Mouse (Mus musculus) small intestine, adult 2 months (tissue): ENCODE results near the gene Appl2. TPM values are rescaled to one million over a fixed set of nuclear protein-coding genes. Genes with fewer than 3 reads are reported as not detected.

Experiments used
- H3K27ac ChIP-seq: fragments of 200-500 bp; 2 replicates; pipeline ENCODE4 v1.5.1; 2012; ENCODE audit warnings: low read depth, low read length, control low read depth, inconsistent platforms; ENCODE audit not compliant: insufficient read depth
- H3K27me3 ChIP-seq: fragments of 200-500 bp; 2 replicates; pipeline ENCODE4 v1.6.1; 2012; ENCODE audit warnings: mild to moderate bottlenecking, moderate library complexity, low read length, inconsistent platforms; ENCODE audit not compliant: control insufficient read depth, insufficient read depth
- H3K36me3 ChIP-seq: fragments of 200-500 bp; 2 replicates; pipeline ENCODE4 v1.6.1; 2012; ENCODE audit warnings: mild to moderate bottlenecking, low read length, control low read depth, inconsistent platforms; ENCODE audit not compliant: control insufficient read depth, insufficient read depth
- H3K4me1 ChIP-seq: fragments of 200-500 bp; 2 replicates; pipeline ENCODE4 v1.6.1; 2012; ENCODE audit warnings: low read length, inconsistent platforms, mixed read lengths; ENCODE audit not compliant: control insufficient read depth, insufficient read depth, insufficient read length
- H3K4me3 ChIP-seq: fragments of 200-500 bp; 2 replicates; pipeline ENCODE4 v1.5.1; 2012; ENCODE audit warnings: low read depth, mild to moderate bottlenecking, control low read depth, inconsistent platforms, low read length, moderate library complexity
- CTCF ChIP-seq: fragments of 200-500 bp; IDR thresholded peaks from 2 replicates; pipeline ENCODE4 v1.5.1; 2012; ENCODE audit warnings: low read depth, mild to moderate bottlenecking, control low read depth, inconsistent platforms, low read length, moderate library complexity, mixed read lengths; ENCODE audit not compliant: insufficient replicate concordance, insufficient read length; ENCODE audit errors: extremely low read depth
- POLR2A ChIP-seq: fragments of 200-500 bp; IDR thresholded peaks from 2 replicates; pipeline ENCODE4 v1.6.1; 2012; ENCODE audit warnings: low read depth, mild to moderate bottlenecking, control low read depth, inconsistent platforms, low read length, moderate library complexity
- WGBS: fragments of 180-500 bp; shearing (Covaris S2); methylation state at CpG from one replicate; pipeline ENCODE4 v1.1.7; 2018; 5-methylcytosine and 5-hydroxymethylcytosine counted together
- polyA plus RNA-seq: library from polyadenylated mRNA; depleted of rRNA; stranded (reverse); fragments of >200 nt; gene quantifications from 2 replicates; pipeline ENCODE4 v1.2.3, GENCODE M21; 2012

The Appl2 gene
- polyA plus RNA-seq, 1 experiment: 33.9 TPM

GRCm38 (mm10) chr10:83641641-83642040 is 6.9 kb downstream of the Appl2 start:
- TF ChIP-seq POLR2A (no peak), CTCF (no peak)
- H3K36me3 ChIP-seq: 0 out of 2 replicates have a peak, but pooled peaks cover 6% of the 10 kb centered on the region
- H3K4me3 ChIP-seq: no peak overlapping the region
- no peaks in the 10 kb centered on the region for H3K27me3 ChIP-seq
- H3K27ac ChIP-seq: no peak overlapping the region
- WGBS: 66% methylated on average over 3 of the region's 3 CpGs
- peaks cover 14% of the 10 kb centered on the region; the same call in 1 of the 2 replicates for H3K4me1 ChIP-seq

GRCm38 (mm10) chr10:83639881-83640386 is 8.6 kb downstream of the Appl2 start:
- WGBS: 89% methylated on average over 10 of the region's 10 CpGs
- peaks cover 9% of the 10 kb centered on the region; the same call in 1 of the 2 replicates for H3K4me1 ChIP-seq
- TF ChIP-seq POLR2A (no peak), CTCF (no peak)
- H3K27me3 ChIP-seq: no peaks in the 10 kb centered on the region
- H3K4me3 ChIP-seq: no peak overlapping the region
- 0 out of 2 replicates have a peak, but pooled peaks cover 6% of the 10 kb centered on the region for H3K36me3 ChIP-seq
- no peak overlapping the region for H3K27ac ChIP-seq

GRCm38 (mm10) chr10:83637295-83637694 is 11.2 kb downstream of the Appl2 start:
- no peaks in the 10 kb centered on the region for H3K27me3 ChIP-seq
- WGBS: 33% methylated on average over 6 of the region's 6 CpGs
- H3K4me3 ChIP-seq: no peak overlapping the region
- 0 out of 2 replicates have a peak, but pooled peaks cover 6% of the 10 kb centered on the region for H3K36me3 ChIP-seq
- H3K4me1 ChIP-seq: 0 out of 2 replicates have a peak, but pooled peaks cover 5% of the 10 kb centered on the region
- TF ChIP-seq CTCF (no peak), POLR2A (no peak)
- H3K27ac ChIP-seq: peak overlapping the region; percentile 28; the same call in 1 of the 2 replicates

GRCm38 (mm10) chr10:83636191-83636590 is 12.3 kb downstream of the Appl2 start:
- peaks cover 11% of the 10 kb centered on the region; the same call in 1 of the 2 replicates for H3K36me3 ChIP-seq
- no peak for TF ChIP-seq CTCF
- TF ChIP-seq POLR2A: no peak
- no peak overlapping the region for H3K4me3 ChIP-seq
- H3K27ac ChIP-seq: no peak overlapping the region
- 0 out of 2 replicates have a peak, but pooled peaks cover 2% of the 10 kb centered on the region for H3K4me1 ChIP-seq
- 92% methylated on average over 2 of the region's 2 CpGs for WGBS
- no peaks in the 10 kb centered on the region for H3K27me3 ChIP-seq

- Histone ChIP-seq H3K27me3 (no peaks in the 10 kb centered on the region), H3K27ac (no peak overlapping the region), H3K36me3 (peaks cover 6% of the 10 kb centered on the region; the same call in 1 of the 2 replicates), H3K4me3 (no peak overlapping the region), H3K4me1 (0 out of 2 replicates have a peak, but pooled peaks cover 2% of the 10 kb centered on the region)
- no peak for TF ChIP-seq POLR2A
- no peak for TF ChIP-seq CTCF
- WGBS: 43% methylated on average over 5 of the region's 5 CpGs
Measured at GRCm38 (mm10) chr10:83634461-83634860, 14.1 kb downstream of the Appl2 start.

GRCm38 (mm10) chr10:83632806-83633374 is 15.6 kb downstream of the Appl2 start:
- H3K27ac ChIP-seq: no peak overlapping the region
- no peaks in the 10 kb centered on the region for H3K27me3 ChIP-seq
- no peak overlapping the region for H3K4me3 ChIP-seq
- peaks cover 2% of the 10 kb centered on the region; the same call in 1 of the 2 replicates for H3K4me1 ChIP-seq
- WGBS: 86% methylated on average over 7 of the region's 7 CpGs
- TF ChIP-seq POLR2A: no peak
- no peak for TF ChIP-seq CTCF
- peaks cover 7% of the 10 kb centered on the region; the same call in 1 of the 2 replicates for H3K36me3 ChIP-seq

GRCm38 (mm10) chr10:83631775-83632174 is 16.8 kb downstream of the Appl2 start:
- Histone ChIP-seq H3K27ac (no peak overlapping the region), H3K4me3 (no peak overlapping the region), H3K27me3 (no peaks in the 10 kb centered on the region), H3K4me1 (peaks cover 2% of the 10 kb centered on the region; the same call in 1 of the 2 replicates), H3K36me3 (peaks cover 15% of the 10 kb centered on the region; the same call in 1 of the 2 replicates)
- 92% methylated on average over 10 of the region's 10 CpGs for WGBS
- TF ChIP-seq CTCF (no peak), POLR2A (no peak)
